Mouse (Mus musculus): ENCODE data around the gene Mdn1.

Gene Mdn1

DNA sequence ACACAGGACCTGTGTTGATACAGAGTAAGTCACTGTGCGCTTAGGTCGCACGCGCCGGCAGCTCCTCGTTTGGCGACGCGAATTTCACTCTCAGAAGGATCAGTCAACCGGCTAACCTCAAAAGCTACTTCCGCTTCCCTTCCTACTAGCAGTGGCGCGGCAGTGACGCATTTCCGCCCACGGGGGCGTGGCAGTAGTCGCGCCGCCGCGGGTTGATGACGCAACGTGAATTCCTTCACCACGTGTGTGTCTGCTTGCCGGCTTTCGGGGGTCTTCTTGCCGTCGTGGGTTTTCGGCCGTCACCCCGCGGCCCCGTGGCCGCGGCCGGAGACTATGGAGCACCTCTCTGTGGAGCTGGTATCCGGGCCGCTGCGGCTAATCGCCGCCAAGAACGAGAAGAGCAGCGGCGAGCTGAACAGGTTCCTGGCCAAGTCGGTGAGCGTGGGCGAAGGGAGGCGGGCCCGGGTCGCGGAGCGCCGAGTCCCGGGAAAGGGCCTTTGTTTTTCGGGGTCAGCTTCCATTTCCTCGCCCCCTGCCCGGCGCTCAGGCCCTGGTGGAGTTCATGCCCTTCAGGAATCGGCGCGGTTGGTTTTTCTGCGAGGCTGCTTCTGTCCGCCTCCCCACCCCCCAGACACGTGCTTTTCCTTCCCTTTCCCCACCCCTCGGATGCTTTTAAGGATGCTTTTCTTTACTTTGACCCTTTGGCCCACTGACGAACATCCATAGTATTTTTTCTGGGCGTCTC is at the start of gene Mdn1:
Gene Mdn1, plus strand, starts transcription at position 202 of the 745 bp plus-strand sequence.
- DNase-seq (ENCODE audit: extremely low spot score), result peak; percentile 96

DNA sequence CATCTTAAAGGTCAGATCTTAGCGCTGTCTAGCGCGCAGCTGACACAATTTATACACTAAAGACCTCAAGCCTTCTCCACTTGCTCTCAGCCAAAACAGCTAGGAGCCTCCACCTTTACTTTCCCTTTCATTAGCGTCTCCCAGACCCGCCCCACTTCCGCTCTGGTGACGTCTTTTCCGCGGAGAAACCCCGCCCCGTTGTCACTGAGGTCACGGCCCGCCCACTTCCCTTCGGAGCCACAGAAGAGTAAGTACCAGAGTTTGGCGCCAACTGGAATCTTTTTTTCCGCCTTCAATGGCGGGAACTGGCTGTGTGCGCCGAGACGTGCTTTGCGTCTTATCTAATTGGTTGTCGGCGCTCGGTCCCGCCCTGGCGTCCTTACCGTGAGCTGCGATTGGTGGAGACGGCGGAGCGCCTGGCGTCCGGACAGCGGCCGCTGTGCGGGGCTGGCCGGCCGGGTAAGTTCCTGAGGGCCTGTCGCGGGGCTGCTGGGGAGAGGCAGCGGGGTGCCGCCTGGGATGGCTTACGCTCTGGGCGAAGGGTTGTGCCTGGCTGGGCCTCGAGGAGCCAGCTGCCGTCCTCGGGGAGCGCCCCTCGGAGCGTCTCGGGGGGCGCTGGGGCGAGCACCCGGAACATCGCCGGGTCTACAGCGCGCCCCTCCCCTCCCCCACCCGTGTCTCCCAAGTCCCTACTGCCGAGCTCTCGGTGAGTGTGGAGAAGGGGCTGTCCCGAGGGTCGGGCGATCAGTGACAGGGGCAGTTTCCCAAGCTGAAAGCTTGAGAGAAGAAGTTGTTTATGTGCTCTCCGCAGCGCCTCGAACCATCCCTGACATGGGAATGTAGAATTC is 41.7 kb upstream of the Mdn1 start, which contains the start of gene Casp8ap2:
Gene Casp8ap2, plus strand, starts transcription at position 418 of the 848 bp plus-strand sequence.
- DNase-seq (ENCODE audit: extremely low spot score), result peak; percentile 100

DNA sequence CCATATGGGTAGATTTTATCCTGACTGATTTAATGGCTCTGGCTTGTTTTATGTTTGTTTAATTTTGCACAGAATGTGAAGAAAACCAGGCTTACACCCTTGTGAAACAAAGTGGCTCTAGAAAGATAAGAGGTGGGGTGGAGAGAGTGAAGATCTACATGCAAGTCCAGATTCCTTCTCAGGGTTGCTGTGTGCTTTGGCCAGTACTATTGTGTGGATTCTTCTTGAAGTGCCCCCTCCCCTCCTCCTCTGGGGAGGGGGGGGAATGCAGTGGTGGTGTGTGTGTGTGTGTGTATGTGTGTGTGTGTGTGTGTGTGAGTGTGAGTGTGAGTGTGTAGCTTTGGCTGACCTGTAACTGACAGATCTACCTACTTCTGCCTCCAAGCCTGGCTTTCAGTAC is 35.3 kb upstream of the Mdn1 start:
- no peak for DNase-seq (ENCODE audit: extremely low spot score)

DNA sequence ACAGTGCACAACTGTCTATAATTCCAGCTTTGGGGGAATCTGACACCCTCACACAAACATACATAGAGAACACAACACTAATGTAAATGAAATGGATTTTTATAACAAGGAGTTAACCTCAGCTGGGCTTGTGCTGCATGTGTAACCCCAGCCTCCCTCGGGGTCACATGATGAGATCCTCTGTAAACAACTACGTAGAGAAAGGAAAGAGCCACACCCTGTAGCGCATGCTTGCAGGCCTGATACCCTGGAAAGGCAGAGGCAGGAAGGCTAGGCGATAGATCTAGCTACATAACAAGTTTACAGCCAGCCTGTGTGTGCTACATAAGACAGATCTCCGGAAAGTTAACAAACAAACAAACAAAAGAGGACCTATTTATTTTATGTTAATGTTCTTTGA is 5.2 kb upstream of the Mdn1 start:
- no peak for DNase-seq (ENCODE audit: extremely low spot score)

DNA sequence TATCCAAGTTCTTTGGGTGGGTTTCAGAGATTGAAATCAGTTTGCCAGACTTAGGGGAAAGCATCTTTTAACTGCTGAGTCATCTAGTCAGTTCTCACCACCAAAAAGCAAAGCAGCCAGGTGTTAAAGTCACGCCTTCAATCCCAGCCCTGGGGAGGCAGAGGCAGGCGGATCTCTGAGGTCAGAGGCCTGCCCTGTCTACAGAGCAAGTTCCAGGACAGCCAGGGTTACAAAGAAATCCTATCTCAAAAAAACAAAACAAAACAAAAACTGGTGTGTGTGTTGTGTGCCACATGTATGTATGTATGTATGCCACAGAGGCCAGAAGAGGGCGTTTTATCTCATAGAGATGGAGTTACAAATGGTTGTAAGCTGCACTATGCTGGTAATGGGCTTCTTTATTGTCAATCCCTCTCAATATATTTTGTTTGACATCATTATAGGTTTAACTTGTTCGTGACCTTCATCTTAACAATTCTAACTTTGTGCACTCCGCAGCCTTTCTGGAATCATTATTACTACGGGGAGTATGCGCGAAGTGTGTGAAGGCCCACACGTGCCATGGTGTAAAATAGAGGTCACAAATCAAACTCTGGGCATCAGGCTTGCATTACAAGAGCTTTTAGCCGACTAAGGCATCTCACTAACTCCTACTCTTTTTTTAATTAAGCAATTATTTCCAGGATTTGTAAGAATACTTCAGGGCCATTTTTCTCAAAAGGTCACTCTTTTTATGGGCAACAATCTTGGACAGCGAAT is 594 bp upstream of the Mdn1 start:
- DNase-seq (ENCODE audit: extremely low spot score), result peak; percentile 3

DNA sequence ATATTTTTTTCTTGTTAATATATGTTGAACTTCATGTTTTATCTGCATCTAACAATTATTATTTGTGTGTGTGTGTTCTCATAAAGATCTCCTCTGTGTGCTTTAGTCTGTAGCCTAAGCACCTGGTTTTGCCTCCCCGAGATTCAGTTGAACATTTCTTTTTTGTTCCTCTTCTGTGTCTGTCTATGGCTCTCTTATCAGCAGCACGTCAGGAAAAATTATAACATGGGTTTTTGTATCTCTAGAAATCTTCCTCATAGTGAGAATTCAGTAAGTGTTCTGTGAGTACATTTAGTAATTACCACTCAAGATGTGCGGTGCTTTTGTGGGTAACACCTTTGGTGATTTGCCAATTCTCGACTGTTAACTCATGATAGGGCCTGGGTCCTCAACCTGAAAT is 8.9 kb downstream of the Mdn1 start:
- no peak for DNase-seq (ENCODE audit: extremely low spot score)

DNA sequence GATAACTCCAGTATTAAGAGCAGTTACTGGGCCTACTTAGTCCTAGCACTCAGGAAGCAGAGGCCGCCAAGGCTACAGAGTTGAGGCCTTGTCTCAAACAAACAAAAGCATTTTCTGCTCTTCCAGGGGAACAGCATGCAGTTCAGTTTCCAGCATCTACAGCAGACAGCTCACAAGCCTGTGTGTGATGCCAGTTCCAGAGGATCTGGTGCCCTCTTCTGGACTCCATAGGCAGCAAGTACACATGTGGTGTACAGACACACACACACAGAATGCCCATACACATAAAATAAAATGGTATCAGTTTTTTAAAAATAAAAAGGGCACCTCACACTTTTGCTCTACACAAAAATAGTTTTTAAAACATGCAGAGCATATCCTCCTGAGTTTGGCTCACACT is 11.4 kb downstream of the Mdn1 start:
- DNase-seq (ENCODE audit: extremely low spot score), result no peak

DNA sequence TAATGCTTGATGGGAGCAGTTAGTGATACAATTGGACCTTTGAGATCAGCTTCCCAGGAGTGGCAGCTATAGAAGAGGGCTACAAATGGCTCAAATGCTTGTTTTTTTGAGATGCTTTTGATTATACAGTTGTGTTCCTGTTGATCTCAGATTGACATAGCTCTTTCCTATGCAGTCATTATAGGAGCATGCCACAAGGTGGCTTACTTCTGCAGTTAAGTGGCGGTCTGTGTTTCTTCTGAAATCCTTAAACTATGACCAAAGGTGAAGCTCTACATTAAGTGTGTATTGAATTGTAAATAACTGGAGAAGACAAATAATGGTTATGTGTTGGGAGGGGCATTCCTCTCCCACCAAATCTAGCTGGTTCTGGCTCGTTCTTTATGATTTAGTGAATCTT is 12.9 kb downstream of the Mdn1 start:
- DNase-seq (ENCODE audit: extremely low spot score), result no peak

DNA sequence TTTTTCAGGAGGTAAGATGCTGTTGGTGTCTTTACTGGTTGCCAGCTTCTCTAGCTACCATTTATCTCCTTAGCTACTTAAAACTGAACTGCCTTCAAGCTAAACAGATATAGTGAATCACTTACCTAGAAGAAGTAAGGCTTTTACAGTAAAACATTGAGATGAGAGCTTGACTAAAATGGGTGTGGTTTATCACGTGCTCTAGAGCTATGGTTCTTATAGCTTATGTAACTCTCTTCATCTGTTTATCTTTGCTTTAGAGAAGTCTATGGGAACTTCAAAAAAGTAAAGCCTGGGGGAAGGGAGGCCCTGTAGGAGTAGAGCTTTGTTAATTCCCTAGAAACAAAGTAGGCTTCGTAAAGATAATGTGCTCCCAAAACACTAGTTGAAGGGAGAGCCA is 17.1 kb downstream of the Mdn1 start:
- DNase-seq (ENCODE audit: extremely low spot score), result no peak

DNA sequence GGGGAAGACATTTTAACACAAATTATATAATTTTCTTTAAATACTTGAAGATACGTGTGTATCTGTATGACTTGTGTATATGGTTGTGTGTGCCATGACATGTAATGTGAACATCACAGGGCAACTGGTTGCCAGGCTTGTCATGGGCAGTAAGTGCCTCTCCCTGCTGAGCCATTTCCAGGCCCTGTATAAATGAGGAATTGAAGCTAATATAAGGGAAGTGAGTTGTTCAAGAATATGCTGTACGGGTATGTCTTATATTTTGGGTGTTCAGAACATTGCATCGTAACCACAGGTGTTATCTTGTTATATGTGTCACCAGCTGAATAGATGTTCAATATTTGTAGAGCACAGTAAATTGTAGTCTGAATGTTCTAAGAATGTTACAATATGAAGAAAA is 20.6 kb downstream of the Mdn1 start:
- no peak for DNase-seq (ENCODE audit: extremely low spot score)

DNA sequence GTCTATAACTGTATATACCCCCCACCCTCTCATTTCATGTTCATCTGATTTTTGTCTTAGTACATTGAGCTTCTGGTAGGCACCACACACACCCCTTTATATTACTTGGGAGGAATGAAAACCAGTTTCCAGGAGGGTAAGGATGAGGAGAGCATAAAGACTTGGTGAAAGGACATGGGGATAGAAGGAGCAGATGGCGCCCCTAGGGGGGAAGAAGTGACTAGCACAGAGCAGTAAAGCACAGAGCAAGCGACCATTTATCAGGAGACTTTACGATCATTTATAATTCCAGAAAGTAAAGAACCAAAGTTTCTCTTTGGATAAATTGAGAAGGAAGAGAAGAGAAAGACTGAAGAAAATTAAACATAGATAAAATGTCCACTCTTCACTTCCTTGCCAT is 23.9 kb downstream of the Mdn1 start:
- no peak for DNase-seq (ENCODE audit: extremely low spot score)

DNA sequence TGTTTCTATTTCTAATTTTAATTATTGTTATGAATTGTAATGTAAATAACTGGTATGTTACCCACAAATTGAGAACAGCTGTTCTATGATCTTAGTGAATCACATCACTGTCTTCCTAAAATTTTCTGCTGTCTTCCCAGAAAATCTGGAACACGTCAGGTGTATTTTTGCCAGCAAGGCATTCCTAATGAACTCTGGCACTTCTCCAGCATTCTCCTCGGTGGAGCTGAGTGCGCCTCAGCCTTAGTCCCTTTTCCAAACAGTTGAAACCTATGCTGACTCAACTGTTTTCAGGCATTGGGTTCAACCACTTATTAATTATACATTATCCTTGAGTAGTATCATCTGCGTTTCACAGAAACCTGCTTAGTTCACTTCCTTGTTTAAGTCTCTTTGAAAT is 25.6 kb downstream of the Mdn1 start:
- DNase-seq (ENCODE audit: extremely low spot score), result no peak

DNA sequence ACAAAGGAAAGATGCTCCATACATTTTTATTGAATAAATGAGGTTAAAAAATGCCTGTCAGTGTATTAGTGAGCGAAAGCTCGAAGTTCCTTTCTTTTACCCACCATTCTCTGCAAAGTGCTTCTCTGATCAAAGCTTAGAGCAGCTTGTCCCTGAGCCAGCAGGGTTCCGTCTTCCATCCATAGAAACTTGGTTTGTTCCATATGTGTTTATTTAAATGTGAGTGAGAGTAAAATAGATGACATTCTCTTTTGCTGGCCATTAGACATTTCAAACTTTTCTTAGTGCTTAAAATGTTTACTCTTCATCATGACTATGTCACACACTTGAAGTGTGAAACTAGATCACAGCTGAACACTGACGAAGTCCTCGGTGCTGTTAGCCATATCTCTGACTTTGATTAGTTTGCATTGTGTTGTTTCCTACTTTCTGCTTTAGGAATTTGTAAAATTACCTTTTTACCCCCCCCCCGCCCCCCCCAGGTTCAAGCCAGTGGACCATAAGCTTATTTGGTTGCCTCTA is 26.2 kb downstream of the Mdn1 start:
- no peak for DNase-seq (ENCODE audit: extremely low spot score)

DNA sequence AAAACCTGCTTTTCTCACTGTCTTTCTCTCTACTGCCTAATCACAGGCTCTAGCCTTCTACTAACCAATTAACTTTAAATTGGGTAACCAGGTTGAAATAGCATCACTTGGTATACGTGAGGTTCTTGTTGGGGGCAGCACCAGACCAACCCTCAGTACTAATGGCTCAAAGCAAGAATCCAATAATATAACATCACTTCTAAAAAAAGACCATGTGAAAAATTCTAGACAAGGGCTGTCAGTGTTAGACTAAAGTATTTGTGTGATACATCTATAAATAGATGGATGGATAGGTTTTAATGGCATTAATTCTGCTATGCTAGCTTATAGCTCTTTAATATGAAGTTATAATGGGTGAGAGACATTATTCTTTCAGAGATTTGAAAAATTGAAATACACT is 60.8 kb downstream of the Mdn1 start:
- DNase-seq (ENCODE audit: extremely low spot score), result no peak

DNA sequence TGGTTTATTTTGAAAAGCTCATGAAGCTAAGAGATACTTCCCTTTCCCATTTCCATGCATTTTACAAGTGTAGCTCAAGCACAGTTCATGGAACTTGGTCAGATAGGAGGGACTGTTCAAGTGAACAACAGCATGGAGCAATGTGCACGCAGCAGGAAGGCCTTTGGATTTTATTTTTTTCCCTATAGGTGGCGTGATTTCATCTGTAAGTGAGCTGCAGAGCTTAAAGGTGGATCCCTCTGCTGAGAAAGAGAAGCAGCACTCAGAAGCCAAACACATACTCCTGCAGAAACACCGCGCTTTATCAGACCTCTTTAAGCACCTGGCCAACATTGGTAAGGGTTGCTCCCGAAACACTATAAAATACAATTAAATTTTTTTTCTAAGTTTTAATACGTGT is 88.5 kb downstream of the Mdn1 start:
- no peak for DNase-seq (ENCODE audit: extremely low spot score)

DNA sequence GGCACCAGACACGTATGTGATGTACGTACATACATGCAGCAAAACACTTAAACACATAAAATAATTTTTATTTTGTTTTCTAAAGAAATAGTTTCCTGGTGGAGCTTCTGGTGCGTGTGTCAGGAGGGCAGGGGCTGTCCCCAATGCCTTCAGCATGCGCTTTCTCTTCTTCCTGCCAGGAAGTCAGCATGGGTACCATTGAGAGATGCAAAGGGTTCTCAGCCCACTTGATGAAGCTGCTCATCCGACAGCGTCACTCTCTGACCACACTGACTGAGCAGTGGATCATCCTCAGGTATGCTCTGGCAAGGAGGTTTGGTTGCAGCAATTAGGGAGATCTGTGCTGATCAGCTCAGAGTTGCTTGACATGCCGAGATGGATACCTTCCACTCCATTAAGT is 91.5 kb downstream of the Mdn1 start:
- no peak for DNase-seq (ENCODE audit: extremely low spot score)

DNA sequence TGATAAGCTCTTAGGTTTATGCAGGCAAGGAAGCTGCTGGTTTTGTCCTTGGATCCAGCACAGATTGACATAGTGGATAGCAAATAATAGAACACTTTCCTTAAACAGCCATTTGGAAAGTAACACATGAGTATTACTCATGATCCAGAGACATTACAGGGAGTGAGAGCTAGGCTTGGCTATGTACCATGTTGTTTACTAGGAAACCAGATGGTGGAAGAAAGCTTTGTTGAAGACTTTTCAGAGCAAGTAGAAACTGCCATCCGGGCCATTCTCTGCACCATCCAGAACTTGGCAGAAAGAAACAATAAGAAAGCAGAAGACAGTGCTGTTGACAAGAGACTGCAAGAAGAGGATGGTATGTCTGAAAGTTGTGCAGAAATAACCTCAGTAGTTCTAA is 93.8 kb downstream of the Mdn1 start:
- DNase-seq (ENCODE audit: extremely low spot score), result no peak

DNA sequence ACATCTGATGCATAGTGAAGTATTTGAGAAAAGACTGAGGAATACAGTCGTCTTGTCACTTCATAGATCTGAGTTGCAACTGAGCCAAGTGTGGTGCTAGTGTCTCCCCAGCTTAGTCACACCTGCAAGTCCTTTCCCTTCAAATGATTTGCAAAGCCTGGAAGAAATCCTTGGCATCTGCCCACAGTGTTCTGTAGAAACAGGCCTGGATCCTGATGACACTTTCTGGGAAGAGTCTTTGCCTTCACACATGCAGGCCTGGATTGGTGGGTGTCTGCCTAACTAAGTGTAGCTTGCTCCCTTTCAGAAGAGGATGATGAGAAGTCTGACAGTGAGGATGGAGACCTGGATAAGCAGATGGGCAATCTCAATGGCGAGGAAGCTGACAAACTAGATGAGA is 100.5 kb downstream of the Mdn1 start:
- no peak for DNase-seq (ENCODE audit: extremely low spot score)

DNA sequence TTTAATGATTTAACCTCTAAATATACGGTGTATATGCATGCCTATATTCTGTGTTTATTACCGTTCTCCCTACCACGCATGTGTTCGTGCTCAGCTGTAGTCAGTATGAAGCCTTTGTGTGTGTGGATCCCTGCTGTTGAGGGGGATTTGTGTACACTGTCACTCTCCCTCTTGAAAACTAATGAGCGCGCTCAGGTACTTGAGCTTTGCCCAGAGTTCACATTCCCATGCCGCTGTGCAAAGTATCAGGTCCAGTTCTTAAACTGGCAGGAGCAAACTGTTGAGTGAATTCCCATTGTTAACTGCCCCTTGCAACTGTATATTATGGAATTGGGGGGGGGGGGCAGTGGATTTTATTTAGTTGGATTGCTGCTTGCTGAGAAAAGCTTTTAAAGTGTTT is 110.6 kb downstream of the Mdn1 start:
- DNase-seq (ENCODE audit: extremely low spot score), result no peak

DNA sequence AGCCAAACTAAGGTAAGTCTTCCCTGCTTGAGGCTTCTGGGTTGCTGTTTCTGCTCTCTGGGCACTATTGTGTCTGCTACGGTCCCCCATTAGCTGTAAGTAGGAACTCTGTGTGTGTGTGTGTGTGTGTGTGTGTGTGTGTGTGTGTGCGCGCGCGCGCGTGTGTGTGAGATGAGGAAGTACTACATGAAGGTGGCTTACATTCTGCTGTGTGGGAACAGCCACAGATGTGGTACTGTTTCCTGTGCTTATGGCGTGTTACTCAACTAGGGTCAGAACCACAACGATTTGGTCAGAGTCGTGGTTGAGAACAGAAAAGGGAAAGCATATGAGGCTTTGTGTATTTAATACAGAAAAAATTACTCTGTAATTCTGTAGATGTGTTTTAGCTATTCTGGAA is 111.1 kb downstream of the Mdn1 start:
- no peak for DNase-seq (ENCODE audit: extremely low spot score)

DNA sequence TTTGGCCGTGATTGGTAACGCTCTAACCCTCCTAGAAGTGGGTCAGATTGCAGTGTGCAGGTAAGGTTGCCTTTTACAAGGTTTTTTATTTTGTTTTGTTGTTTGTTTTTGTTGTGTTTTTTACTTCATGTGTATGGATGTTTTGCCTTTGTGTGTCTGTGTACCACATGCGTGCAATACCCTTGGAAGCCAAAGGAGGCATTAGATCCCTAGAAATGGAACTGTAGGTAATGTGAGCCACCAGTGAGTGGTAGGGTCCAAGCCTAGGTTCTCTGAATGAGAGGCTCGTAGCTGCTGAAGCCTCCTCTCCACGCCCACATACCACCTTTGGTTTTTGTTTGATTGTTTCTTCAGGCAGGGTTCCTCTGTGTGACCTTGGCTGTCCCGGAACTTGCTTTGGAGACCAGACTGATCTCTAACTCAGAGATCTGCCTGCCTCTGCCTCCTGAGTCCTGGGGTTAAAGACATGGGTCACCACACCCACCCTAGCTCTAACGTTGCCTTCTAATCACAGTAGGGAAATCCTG is 113.4 kb downstream of the Mdn1 start:
- DNase-seq (ENCODE audit: extremely low spot score), result no peak

DNA sequence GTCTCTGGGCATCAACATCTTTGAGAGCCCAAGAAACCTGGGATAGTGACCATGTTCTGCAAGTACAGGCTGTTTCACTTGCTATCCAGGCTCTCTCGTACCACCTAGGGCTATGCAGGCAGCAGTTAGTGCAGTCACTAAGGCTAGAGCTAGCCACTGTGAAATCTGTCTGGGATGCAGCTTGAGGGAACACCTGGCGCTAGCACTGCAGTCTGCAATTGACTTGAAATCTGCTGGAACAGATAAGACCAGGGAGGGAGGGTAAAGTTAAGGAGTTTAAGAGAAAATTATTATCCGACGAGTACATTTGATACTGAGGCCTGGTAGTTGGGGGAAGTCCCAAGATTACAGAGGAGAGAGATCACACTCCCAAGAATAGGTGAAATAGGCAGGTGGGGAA is 123.1 kb downstream of the Mdn1 start:
- no peak for DNase-seq (ENCODE audit: extremely low spot score)

All from embryo, embryonic 9.5 days (tissue).